Mouse (Mus musculus): Measurements from ENCODE around the gene Irak1.

The Irak1 gene

GRCm38 (mm10) chrX:74023188-74024049 is at the start of gene Irak1:
Gene Irak1 (minus strand): TSS chrX:74023918.
- DNase-seq (ENCODE audit: low spot score in 2 of 2): peak; percentile 51 to 69

GRCm38 (mm10) chrX:74070794-74071193 is 47.1 kb upstream of the Irak1 start:
- DNase-seq (ENCODE audit: low spot score in 2 of 2): no peak

GRCm38 (mm10) chrX:74067891-74068290 is 44.2 kb upstream of the Irak1 start:
- peak; percentile 8 to 31 for DNase-seq (ENCODE audit: low spot score in 2 of 2)

GRCm38 (mm10) chrX:74045107-74045506 is 21.4 kb upstream of the Irak1 start:
- no peak for DNase-seq (ENCODE audit: low spot score in 2 of 2)

GRCm38 (mm10) chrX:74037702-74038375 is 14.1 kb upstream of the Irak1 start:
- no peak for DNase-seq (ENCODE audit: low spot score in 2 of 2)

- no peak for DNase-seq (ENCODE audit: low spot score in 2 of 2)
Observed at GRCm38 (mm10) chrX:74030000-74030399, 6.3 kb upstream of the Irak1 start.

GRCm38 (mm10) chrX:74022795-74023187 is 927 bp downstream of the Irak1 start:
- no peak for DNase-seq (ENCODE audit: low spot score in 2 of 2)

GRCm38 (mm10) chrX:74014597-74014996 is 9.1 kb downstream of the Irak1 start:
- DNase-seq (ENCODE audit: low spot score in 2 of 2): no peak

GRCm38 (mm10) chrX:74008063-74008462 is 15.7 kb downstream of the Irak1 start:
- no peak for DNase-seq (ENCODE audit: low spot score in 2 of 2)

- DNase-seq (ENCODE audit: low spot score in 2 of 2): no peak
Observed at GRCm38 (mm10) chrX:74006401-74006800, 17.3 kb downstream of the Irak1 start.

GRCm38 (mm10) chrX:74003644-74004043 is 20.1 kb downstream of the Irak1 start:
- no peak for DNase-seq (ENCODE audit: low spot score in 2 of 2)

- DNase-seq (ENCODE audit: low spot score in 2 of 2): no peak
Observed at GRCm38 (mm10) chrX:74001024-74001423, 22.7 kb downstream of the Irak1 start.

GRCm38 (mm10) chrX:73998911-73999869 is 24.5 kb downstream of the Irak1 start:
- DNase-seq (ENCODE audit: low spot score in 2 of 2): peak in 1 of 2 experiments; percentile 45

- no peak for DNase-seq (ENCODE audit: low spot score in 2 of 2)
Observed at GRCm38 (mm10) chrX:73977783-73978182, 45.9 kb downstream of the Irak1 start.

- no peak for DNase-seq (ENCODE audit: low spot score in 2 of 2)
Observed at GRCm38 (mm10) chrX:73976283-73976682, 47.4 kb downstream of the Irak1 start.

- DNase-seq (ENCODE audit: low spot score in 2 of 2): no peak
Observed at GRCm38 (mm10) chrX:73972774-73973173, 50.9 kb downstream of the Irak1 start.

GRCm38 (mm10) chrX:73970781-73971180 is 52.9 kb downstream of the Irak1 start:
- no peak for DNase-seq (ENCODE audit: low spot score in 2 of 2)

GRCm38 (mm10) chrX:73969729-73970128 is 54.0 kb downstream of the Irak1 start:
- no peak for DNase-seq (ENCODE audit: low spot score in 2 of 2)

- no peak for DNase-seq (ENCODE audit: low spot score in 2 of 2)
Observed at GRCm38 (mm10) chrX:73969167-73969566, 54.6 kb downstream of the Irak1 start.

GRCm38 (mm10) chrX:73967177-73968075 is 56.3 kb downstream of the Irak1 start:
- DNase-seq (ENCODE audit: low spot score in 2 of 2): peak; percentile 89 to 90

Data from frontal cortex, postnatal 36 days (tissue).